Mouse (Mus musculus) neural tube, embryonic 13.5 days (tissue): ENCODE measurements around the gene Sipa1l1. TPM values are rescaled to one million over a fixed set of nuclear protein-coding genes. Genes with fewer than 3 reads are reported as not detected.

Experiments
- ATAC-seq: fragments of 200-750 bp; cut with Nextera tagmentation; 2 replicates; pipeline ENCODE4 v1.8.0; 2017; ENCODE audit warnings: low read depth, mild to moderate bottlenecking, moderate TSS enrichment, moderate library complexity
- H3K27ac ChIP-seq: fragments of 300-500 bp; sonication (generic); replicated peaks from 2 replicates; pipeline ENCODE4 v1.5.1; 2015; ENCODE audit warnings: moderate library complexity, mild to moderate bottlenecking, inconsistent platforms
- H3K27me3 ChIP-seq: fragments of 300-500 bp; sonication (generic); 2 replicates; pipeline ENCODE4 v1.6.1; 2015; ENCODE audit warnings: mild to moderate bottlenecking, inconsistent platforms
- H3K36me3 ChIP-seq: fragments of 300-500 bp; sonication (generic); 2 replicates; pipeline ENCODE4 v1.6.1; 2015; ENCODE audit warnings: mild to moderate bottlenecking, inconsistent platforms
- H3K4me1 ChIP-seq: fragments of 300-500 bp; sonication (generic); replicated peaks from 2 replicates; pipeline ENCODE4 v1.6.1; 2015; ENCODE audit warnings: inconsistent platforms
- H3K4me2 ChIP-seq: fragments of 300-500 bp; sonication (generic); 2 replicates; pipeline ENCODE4 v1.6.1; 2015; ENCODE audit warnings: inconsistent platforms, mild to moderate bottlenecking, moderate library complexity
- H3K4me3 ChIP-seq: fragments of 300-500 bp; sonication (generic); 2 replicates; pipeline ENCODE4 v1.5.1; 2015; ENCODE audit warnings: mild to moderate bottlenecking, inconsistent platforms
- H3K9ac ChIP-seq: fragments of 300-500 bp; sonication (generic); 2 replicates; pipeline ENCODE4 v1.6.1; 2015; ENCODE audit warnings: moderate library complexity, mild to moderate bottlenecking, inconsistent platforms
- H3K9me3 ChIP-seq: fragments of 300-500 bp; sonication (generic); 2 replicates; pipeline ENCODE4 v1.6.1; 2016; ENCODE audit warnings: inconsistent platforms
- WGBS: fragments of 180-500 bp; shearing (Covaris S2); methylation state at CpG from one replicate; pipeline ENCODE4 v1.1.7; 2015; 5-methylcytosine and 5-hydroxymethylcytosine counted together
- polyA plus RNA-seq: library from polyadenylated mRNA; unstranded; fragments of >200 nt; fragmentation: Nextera tagmentation; extraction: Ambion mirVana; gene quantifications from 2 replicates; pipeline ENCODE4 v1.2.1, GENCODE M21; 2015

The Sipa1l1 gene
- polyA plus RNA-seq, 1 experiment from 2014 or later = 11.6 TPM

DNA sequence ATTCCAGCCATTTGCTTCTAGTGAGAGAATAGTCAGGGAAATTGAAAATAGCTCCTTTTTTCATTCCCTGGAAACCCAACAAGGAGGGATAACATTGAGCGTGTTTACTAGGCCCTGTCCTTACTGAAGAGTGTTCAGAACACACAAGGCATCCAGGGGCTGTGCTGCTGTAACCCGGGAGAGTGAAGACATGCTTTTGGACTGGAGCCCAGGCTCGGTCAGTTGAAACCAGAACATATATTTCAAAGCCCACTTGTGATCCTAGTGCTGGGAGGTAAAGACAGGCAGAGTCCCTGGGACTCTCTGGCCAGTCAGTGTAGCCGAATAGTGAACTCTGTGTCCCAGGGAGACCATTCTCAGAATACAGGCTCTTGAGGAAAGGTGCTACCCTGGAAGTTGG is 68.8 kb downstream of the Sipa1l1 start:
- Histone ChIP-seq H3K4me2 (no peak overlapping the region), H3K9me3 (no peaks in the 10 kb centered on the region), H3K36me3 (no peaks in the 10 kb centered on the region), H3K4me3 (no peak overlapping the region), H3K27me3 (no peaks in the 10 kb centered on the region), H3K4me1 (peaks cover 3% of the 10 kb centered on the region; the same call in 1 of the 2 replicates), H3K9ac (no peak overlapping the region), H3K27ac (peak overlapping the region; percentile 18)
- 0 out of 2 replicates have a peak, but pooled peaks have one; percentile 19 for ATAC-seq
- 58% methylated on average over 4 of the region's 4 CpGs for WGBS

DNA sequence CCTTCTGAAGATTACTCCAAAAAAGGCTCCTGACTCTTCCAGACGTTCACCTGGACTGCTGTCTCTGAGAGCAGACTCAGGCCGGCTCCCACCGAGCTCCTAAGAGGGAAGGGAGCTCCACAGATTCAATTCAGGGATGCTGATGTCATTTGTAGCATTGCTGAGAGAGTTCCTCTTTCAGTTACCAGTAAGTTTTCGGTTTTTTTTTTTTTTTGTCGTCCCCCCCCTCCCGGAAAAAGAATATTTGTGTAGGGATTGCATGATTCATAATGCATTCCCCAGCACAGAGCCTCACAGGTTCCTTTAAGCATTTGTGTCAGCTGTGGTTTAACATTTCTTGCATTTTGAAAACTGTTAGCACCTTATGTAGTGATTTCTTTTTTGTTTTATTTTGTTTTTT is 71.6 kb downstream of the Sipa1l1 start:
- whole genome bisulfite sequencing = 81% methylated on average over 6 of the region's 6 CpGs
- no peak overlapping the region for H3K9ac ChIP-seq

DNA sequence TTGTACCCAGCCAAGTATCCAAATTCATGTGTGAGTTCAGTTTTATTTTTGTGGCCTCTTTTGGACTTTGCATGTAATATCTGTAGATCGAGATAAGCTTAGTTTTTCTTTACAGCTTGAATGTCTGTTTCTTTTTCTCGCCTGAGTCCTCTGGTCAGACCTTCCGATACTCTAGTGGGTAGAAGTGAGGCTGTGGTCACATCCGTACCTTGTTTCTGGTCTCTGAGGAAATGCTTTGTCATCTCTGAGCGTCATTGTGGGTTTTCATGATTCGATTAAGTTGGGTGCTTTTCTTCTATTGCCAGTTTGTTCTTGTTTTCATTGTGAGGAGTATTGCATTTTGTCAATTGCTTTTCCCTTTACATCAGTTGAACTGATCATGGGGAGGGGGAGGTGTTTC is 76.1 kb downstream of the Sipa1l1 start:
- no peak overlapping the region for H3K4me2 ChIP-seq
- H3K27me3 ChIP-seq = no peaks in the 10 kb centered on the region
- no peaks in the 10 kb centered on the region for H3K36me3 ChIP-seq
- no peaks in the 10 kb centered on the region for H3K9me3 ChIP-seq
- no peaks in the 10 kb centered on the region for H3K4me1 ChIP-seq
- H3K9ac ChIP-seq = no peak overlapping the region
- no peak for ATAC-seq
- no peak overlapping the region for H3K4me3 ChIP-seq
- H3K27ac ChIP-seq = no peak overlapping the region
- WGBS = 88% methylated on average over 6 of the region's 6 CpGs

More for the DNA sequence above, 71.6 kb downstream of the Sipa1l1 start:
- no peak overlapping the region for H3K4me2 ChIP-seq
- no peak overlapping the region for H3K27ac ChIP-seq
- no peaks in the 10 kb centered on the region for H3K9me3 ChIP-seq
- no peak for ATAC-seq
- no peaks in the 10 kb centered on the region for H3K27me3 ChIP-seq
- H3K36me3 ChIP-seq = no peaks in the 10 kb centered on the region
- H3K4me3 ChIP-seq = no peak overlapping the region
- H3K4me1 ChIP-seq = peaks cover 3% of the 10 kb centered on the region; the same call in 1 of the 2 replicates

DNA sequence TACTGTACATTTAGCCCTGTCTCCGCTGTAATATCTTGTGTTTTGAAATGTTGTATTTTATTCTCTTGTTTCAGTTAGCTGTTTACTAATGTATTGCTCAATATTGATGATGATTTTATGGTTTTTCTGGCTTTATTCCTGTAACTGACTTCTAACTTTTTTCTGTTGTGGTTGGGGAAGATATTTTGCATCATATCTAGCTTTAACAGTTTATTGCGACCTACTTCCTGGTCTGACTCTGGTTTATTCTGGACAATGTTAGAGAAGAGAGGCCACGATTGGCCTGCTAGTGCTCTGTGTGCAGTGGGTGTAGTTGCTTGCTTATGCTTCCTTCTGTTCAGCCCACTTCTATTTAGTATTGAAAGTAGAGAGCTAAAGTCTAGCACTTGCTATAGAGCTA is 77.3 kb downstream of the Sipa1l1 start:
- no peak overlapping the region for H3K27ac ChIP-seq
- no peaks in the 10 kb centered on the region for H3K4me1 ChIP-seq
- WGBS = 92% methylated on average over 3 of the region's 3 CpGs
- no peak for ATAC-seq
- H3K36me3 ChIP-seq = no peaks in the 10 kb centered on the region
- H3K4me2 ChIP-seq = no peak overlapping the region
- no peak overlapping the region for H3K4me3 ChIP-seq
- no peaks in the 10 kb centered on the region for H3K27me3 ChIP-seq
- H3K9ac ChIP-seq = no peak overlapping the region
- H3K9me3 ChIP-seq = no peaks in the 10 kb centered on the region

DNA sequence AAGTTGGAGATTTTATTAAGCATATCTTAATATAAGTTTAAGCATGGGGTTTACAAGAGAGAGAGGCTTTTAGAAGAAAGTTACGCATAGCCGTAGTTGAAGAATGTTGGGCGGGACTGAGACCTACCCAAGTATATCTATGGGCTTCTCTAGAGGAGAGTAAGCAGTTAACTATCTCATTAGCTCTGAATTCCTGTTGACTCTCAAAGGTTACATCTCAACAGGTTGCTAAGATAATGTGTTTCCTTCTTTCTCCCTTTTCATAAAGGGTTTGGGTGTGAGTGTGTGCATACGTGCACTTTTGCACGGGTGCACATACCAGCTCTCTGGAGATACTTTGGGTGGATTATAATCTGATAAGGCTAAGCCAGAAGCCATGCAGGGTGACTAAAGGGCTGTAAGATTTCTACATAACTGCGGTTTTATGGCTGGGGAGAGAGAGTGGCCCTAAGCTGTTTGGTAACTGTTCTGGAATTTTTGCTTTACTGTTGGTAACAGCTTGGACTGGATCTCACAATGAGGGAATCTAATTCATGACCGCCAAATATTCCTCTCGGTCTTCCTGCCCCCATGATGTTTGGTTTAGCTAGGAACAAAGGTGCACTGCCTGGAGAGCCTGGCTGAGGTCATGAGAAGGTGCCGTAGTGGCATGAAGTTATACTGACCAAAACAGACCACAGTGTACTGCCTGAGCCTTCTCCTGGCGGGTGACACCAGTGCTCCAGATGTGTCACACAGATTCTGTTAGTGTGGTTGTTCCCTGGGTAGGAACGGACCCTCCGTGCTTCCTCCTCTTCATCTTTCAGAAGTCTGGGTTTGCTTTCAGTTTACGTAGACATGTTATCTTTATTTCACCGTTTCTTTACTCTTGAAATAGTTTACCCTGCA is 78.5 kb downstream of the Sipa1l1 start:
- H3K4me3 ChIP-seq = no peak overlapping the region
- H3K27ac ChIP-seq = no peak overlapping the region
- H3K27me3 ChIP-seq = no peaks in the 10 kb centered on the region
- 90% methylated on average over 14 of the region's 14 CpGs for WGBS
- no peaks in the 10 kb centered on the region for H3K36me3 ChIP-seq
- H3K9ac ChIP-seq = no peak overlapping the region
- no peak overlapping the region for H3K4me2 ChIP-seq
- no peak for ATAC-seq
- H3K4me1 ChIP-seq = no peaks in the 10 kb centered on the region
- H3K9me3 ChIP-seq = no peaks in the 10 kb centered on the region

DNA sequence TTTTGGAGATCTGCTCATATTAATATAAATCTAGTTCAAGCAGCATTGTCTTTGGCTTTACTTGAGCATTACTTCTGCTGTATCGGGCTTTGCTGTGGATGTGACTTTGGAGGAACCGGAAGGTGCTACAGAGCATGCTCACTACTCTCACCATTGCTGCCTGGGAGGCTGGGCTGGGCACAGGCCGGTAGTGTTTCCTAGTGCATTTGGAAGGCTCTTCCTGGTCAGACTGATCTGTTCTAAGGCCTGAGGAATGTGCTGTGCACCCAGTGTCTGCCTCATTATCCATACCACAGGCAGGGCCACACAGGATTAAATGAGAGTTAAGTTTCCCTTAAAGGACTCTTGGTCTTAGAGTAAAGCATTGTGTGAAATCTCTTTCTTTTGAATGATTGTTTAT is 79.4 kb downstream of the Sipa1l1 start:
- WGBS = 89% methylated on average over 3 of the region's 3 CpGs
- Histone ChIP-seq H3K9me3 (no peaks in the 10 kb centered on the region), H3K9ac (no peak overlapping the region), H3K4me2 (no peak overlapping the region), H3K4me3 (no peak overlapping the region), H3K4me1 (no peaks in the 10 kb centered on the region), H3K27me3 (no peaks in the 10 kb centered on the region), H3K27ac (no peak overlapping the region), H3K36me3 (no peaks in the 10 kb centered on the region)
- no peak for ATAC-seq

DNA sequence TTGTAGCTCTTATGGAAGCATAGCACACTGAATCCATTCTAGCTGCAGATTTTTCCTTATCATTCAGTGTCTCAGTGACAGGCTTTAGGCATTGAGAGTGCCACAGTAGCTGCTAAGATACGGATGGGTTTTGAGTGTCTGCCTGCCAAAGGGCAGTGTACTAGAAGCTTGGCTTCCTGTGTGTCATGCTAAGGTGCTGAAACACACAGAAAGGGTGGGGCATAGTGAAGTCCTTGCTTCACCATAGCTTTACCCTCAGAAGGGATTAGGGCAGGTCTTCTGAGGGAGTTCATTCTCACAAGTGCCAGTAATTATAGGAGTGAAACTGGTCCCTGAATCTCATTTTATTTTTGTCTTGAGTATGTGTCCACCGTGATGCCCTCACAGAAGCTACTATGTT is 82.2 kb downstream of the Sipa1l1 start:
- no peak for ATAC-seq
- Histone ChIP-seq H3K36me3 (no peaks in the 10 kb centered on the region), H3K27me3 (no peaks in the 10 kb centered on the region), H3K4me2 (no peak overlapping the region), H3K27ac (no peak overlapping the region), H3K4me3 (no peak overlapping the region), H3K9me3 (no peaks in the 10 kb centered on the region), H3K4me1 (no peaks in the 10 kb centered on the region), H3K9ac (no peak overlapping the region)
- WGBS = 93% methylated on average over 2 of the region's 2 CpGs

DNA sequence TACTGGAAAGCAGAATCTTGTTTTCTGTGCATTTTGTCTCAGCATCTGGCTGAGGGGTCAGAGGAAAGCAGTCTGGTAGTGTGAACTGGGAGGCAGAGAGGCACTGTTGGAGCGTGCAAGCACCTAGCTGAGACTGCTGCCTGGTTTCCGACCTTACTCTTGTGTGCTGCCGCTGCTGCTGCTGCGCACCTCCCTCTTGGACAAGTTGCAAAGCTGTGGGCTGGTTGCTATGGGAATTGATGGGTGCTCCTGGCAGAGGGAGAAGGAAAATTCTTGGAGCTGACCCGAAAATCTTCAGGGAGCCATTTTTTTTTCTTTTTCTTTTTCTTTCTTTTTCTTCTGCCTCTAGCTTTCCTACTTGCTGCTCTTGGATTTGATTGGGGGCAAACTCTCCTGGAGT is 85.0 kb downstream of the Sipa1l1 start:
- ATAC-seq = no peak
- Histone ChIP-seq H3K4me2 (no peak overlapping the region), H3K36me3 (no peaks in the 10 kb centered on the region), H3K4me3 (no peak overlapping the region), H3K27ac (no peak overlapping the region), H3K9ac (no peak overlapping the region), H3K4me1 (no peaks in the 10 kb centered on the region), H3K9me3 (no peaks in the 10 kb centered on the region), H3K27me3 (no peaks in the 10 kb centered on the region)
- 83% methylated on average over 5 of the region's 5 CpGs for WGBS

DNA sequence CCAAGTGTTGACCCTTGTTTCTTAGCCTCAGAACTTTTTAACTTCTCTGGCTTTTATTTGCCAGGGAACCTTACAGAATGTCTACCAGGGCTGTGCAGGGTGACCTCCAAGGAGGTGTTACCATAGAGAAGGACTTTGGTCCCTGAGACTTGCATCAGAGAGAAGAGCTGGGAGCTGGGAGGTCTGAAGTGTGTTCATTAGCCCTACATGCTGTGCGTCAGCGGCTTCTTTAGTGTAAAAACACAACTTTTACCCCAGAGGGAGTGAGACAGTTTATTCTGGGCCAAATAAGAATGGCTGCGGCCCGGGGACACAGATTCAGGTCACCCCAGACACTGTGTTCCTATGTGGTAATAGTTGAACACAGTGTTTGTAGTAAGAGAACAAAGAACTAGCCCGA is 86.9 kb downstream of the Sipa1l1 start:
- 97% methylated on average over 5 of the region's 5 CpGs for WGBS
- Histone ChIP-seq H3K27ac (no peak overlapping the region), H3K36me3 (no peaks in the 10 kb centered on the region), H3K27me3 (no peaks in the 10 kb centered on the region), H3K9me3 (no peaks in the 10 kb centered on the region), H3K9ac (no peak overlapping the region), H3K4me3 (no peak overlapping the region), H3K4me2 (no peak overlapping the region), H3K4me1 (no peaks in the 10 kb centered on the region)
- ATAC-seq = no peak

DNA sequence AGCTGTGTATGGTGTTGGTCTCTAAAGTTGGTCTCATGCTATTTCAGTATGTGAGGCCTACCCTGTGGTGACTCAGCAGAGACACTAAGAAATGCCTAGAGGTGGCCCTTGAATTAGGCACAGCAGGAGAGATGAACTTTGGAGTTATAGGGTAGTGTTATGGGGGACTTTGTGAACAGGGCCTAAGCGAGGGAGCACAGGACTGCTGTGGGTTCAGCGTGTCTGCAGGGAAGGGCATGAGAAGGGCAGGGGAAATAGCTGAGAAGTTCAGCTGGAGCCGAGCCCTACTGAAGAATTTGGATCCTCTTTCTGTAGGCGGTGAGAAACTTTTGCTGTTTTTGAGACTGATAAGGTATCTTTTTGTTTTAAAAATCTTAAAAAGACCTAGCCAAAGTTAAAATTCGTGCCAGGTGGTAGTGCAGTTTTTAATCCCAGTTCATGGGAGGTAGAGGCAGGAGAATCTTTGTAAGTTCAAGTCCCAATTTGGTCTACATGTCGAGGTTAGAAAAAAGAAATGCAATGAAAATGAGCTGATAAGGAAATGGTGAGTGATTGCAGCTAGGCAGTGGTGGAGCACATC is 87.9 kb downstream of the Sipa1l1 start:
- Histone ChIP-seq H3K36me3 (no peaks in the 10 kb centered on the region), H3K4me2 (no peak overlapping the region), H3K4me1 (no peaks in the 10 kb centered on the region), H3K9me3 (no peaks in the 10 kb centered on the region), H3K27ac (no peak overlapping the region), H3K27me3 (no peaks in the 10 kb centered on the region), H3K4me3 (no peak overlapping the region), H3K9ac (no peak overlapping the region)
- 93% methylated on average over 6 of the region's 6 CpGs for WGBS
- no peak for ATAC-seq

DNA sequence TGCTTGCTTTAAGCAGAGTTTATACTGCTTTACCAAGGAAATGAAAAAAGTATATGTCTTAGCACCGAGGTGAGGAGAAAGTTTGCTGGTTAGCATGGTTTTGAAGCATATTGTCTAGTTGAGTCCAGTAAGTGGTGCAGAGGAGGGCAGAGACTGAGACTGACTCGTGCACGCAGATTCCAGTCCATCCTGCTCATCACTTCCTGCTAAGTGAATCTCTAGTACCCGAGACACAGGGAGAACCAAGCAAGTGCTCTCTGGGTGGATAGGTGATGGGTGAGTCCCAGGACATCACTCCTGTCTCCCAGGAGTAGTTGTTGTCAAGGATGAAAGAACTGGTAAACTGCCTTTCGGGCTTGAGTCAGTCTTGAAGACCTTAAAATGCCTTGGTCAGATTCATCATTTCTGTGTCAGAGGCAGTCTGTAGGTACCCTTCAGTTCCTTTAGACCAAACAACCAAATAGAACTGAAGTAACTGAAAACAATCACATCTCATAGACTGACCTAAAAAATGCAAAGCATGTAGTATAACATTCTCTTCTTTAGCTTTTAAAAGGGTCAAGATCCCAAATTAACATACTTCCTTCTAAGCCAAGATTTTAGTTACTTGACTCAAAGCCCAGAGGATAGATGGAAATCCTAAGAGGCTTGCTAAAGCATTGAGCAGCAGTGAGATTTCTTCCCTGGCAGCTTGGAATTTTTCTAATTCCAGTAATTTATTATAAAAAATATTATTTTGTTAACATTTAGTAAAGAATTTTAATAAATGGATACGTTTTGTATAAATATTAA is 89.1 kb downstream of the Sipa1l1 start:
- Histone ChIP-seq H3K27me3 (no peaks in the 10 kb centered on the region), H3K9me3 (no peaks in the 10 kb centered on the region), H3K9ac (no peak overlapping the region), H3K27ac (no peak overlapping the region), H3K4me1 (no peaks in the 10 kb centered on the region), H3K4me3 (no peak overlapping the region), H3K36me3 (no peaks in the 10 kb centered on the region), H3K4me2 (no peak overlapping the region)
- ATAC-seq = no peak
- 89% methylated on average over 6 of the region's 6 CpGs for WGBS

DNA sequence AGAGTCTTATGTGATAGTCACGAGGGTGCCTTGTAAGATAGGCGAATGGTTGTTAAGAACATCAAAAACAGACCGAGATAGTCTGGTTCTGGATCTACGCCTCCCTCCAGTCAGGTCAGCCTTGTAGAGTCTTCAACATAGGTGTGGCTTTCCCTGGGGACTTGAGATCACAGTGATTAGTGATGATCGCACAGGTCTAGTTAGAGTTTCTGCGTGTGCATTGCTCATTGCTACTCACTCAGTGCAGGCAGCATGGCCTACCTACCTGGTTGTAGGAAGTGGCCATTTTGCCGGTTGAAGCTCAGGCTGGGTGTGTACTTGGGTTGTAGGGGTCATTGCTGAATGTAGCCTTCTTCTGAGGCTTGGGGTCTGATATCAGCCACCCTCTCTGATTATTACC is 94.3 kb downstream of the Sipa1l1 start:
- H3K9me3 ChIP-seq = no peaks in the 10 kb centered on the region
- 94% methylated on average over 7 of the region's 7 CpGs for WGBS
- H3K4me3 ChIP-seq = no peak overlapping the region
- no peak overlapping the region for H3K9ac ChIP-seq
- no peak overlapping the region for H3K4me2 ChIP-seq
- H3K36me3 ChIP-seq = no peaks in the 10 kb centered on the region
- ATAC-seq = no peak
- H3K4me1 ChIP-seq = no peaks in the 10 kb centered on the region
- H3K27me3 ChIP-seq = no peaks in the 10 kb centered on the region
- no peak overlapping the region for H3K27ac ChIP-seq
